Mouse (Mus musculus) CH12.LX (cell line): ENCODE results near the gene Cntn2. TPM values are rescaled to one million over a fixed set of nuclear protein-coding genes. Genes with fewer than 3 reads are reported as not detected.
"Not testable (repeated sequence)": the region's sequence is repeated elsewhere in the genome, so short reads cannot be mapped to it uniquely, and the experiment has no call there.

Experiments
- DNase-seq: peaks from one replicate; pipeline ENCODE4 v3.0.0-alpha.2; 2013; ENCODE audit errors: extremely low read depth
- H3K27ac ChIP-seq: 2 replicates; pipeline ENCODE4 v1.5.1; 2012; ENCODE audit warnings: low read depth, mild to moderate bottlenecking, control low read depth, moderate library complexity; ENCODE audit not compliant: insufficient read depth
- H3K27me3 ChIP-seq: replicated peaks from 2 replicates; pipeline ENCODE3; 2012; ENCODE audit warnings: inconsistent platforms
- H3K36me3 ChIP-seq, 2 experiments: replicated peaks in 1 of 2; 2 replicates each; pipeline versions ENCODE3 to v1.6.1; 2012; ENCODE audit warnings: inconsistent platforms in 1 of 2, low read length in 1 of 2, mild to moderate bottlenecking in 1 of 2, mixed read lengths in 1 of 2, moderate library complexity in 1 of 2; ENCODE audit not compliant: control insufficient read depth in 1 of 2, insufficient read depth in 1 of 2
- H3K4me1 ChIP-seq, 2 experiments: 2 replicates each; pipeline ENCODE4 v1.6.1; 2012; ENCODE audit warnings: inconsistent platforms in 1 of 2, moderate library complexity in 1 of 2; ENCODE audit not compliant: insufficient read depth in 2 of 2, control insufficient read depth in 1 of 2
- H3K4me2 ChIP-seq: 2 replicates; pipeline ENCODE4 v1.6.1; 2012; ENCODE audit warnings: low read depth, mild to moderate bottlenecking, control low read depth; ENCODE audit not compliant: poor library complexity, insufficient read depth, severe bottlenecking
- H3K4me3 ChIP-seq, 3 experiments: fragments of 150-350 bp in 1 of 3; sonication (generic) in 1 of 3; replicated peaks in 1 of 3; 2 replicates each; pipeline versions ENCODE3 to v1.5.1; 2011 to 2012; ENCODE audit warnings: low read depth in 2 of 3, low read length in 2 of 3, mild to moderate bottlenecking in 2 of 3, moderate library complexity in 2 of 3, control low read depth in 1 of 3, improper control_type of control experiment in 1 of 3, inconsistent platforms in 1 of 3, mixed read lengths in 1 of 3; ENCODE audit not compliant: poor library complexity in 1 of 3
- H3K79me2 ChIP-seq: replicated peaks from 2 replicates; pipeline ENCODE4 v1.6.1; 2012; ENCODE audit warnings: mild to moderate bottlenecking, moderate library complexity; ENCODE audit not compliant: control insufficient read depth, poor library complexity, insufficient read depth, severe bottlenecking; ENCODE audit errors: extremely low read depth
- H3K9ac ChIP-seq: 2 replicates; pipeline ENCODE4 v1.6.1; 2012; ENCODE audit warnings: low read depth, mild to moderate bottlenecking, control low read depth, moderate library complexity; ENCODE audit not compliant: insufficient read depth
- H3K9me3 ChIP-seq: replicated peaks from 2 replicates; pipeline ENCODE3; 2012; ENCODE audit warnings: low read length, inconsistent platforms, mixed read lengths
- BHLHE40 ChIP-seq: IDR thresholded peaks from 2 replicates; pipeline ENCODE4 v1.6.1; 2011; ENCODE audit warnings: mild to moderate bottlenecking, low read depth, low read length, improper control_type of control experiment
- CHD2 ChIP-seq: IDR thresholded peaks from 2 replicates; pipeline ENCODE4 v1.6.1; 2011; ENCODE audit warnings: low read length, improper control_type of control experiment
- CTCF ChIP-seq, 2 experiments: IDR thresholded peaks in 1 of 2; conservative IDR thresholded peaks in 1 of 2; 2 replicates each; pipeline ENCODE4 v1.5.1; 2011 to 2012; ENCODE audit warnings: low read depth in 2 of 2, low read length in 2 of 2, improper control_type of control experiment in 1 of 2, inconsistent platforms in 1 of 2, mild to moderate bottlenecking in 1 of 2, moderate library complexity in 1 of 2
- ELF1 ChIP-seq: IDR thresholded peaks from 2 replicates; pipeline ENCODE4 v1.6.1; 2014; ENCODE audit warnings: low read depth, mild to moderate bottlenecking, inconsistent platforms, low read length, improper control_type of control experiment
- ETS1 ChIP-seq: conservative IDR thresholded peaks from 2 replicates; pipeline ENCODE4 v1.6.1; 2012; ENCODE audit warnings: low read depth, mild to moderate bottlenecking, inconsistent platforms, low read length, improper control_type of control experiment, moderate library complexity
- GABPA ChIP-seq: IDR thresholded peaks from 2 replicates; pipeline ENCODE4 v1.6.1; 2012; ENCODE audit warnings: low read depth, low read length, improper control_type of control experiment, inconsistent platforms; ENCODE audit not compliant: insufficient replicate concordance
- MAFK ChIP-seq: IDR thresholded peaks from 2 replicates; pipeline ENCODE4 v1.6.1; 2011; ENCODE audit warnings: low read length, improper control_type of control experiment; ENCODE audit not compliant: insufficient replicate concordance
- MAX ChIP-seq: IDR thresholded peaks from 2 replicates; pipeline ENCODE4 v1.6.1; 2011; ENCODE audit warnings: low read length, improper control_type of control experiment
- MAZ ChIP-seq: IDR thresholded peaks from 2 replicates; pipeline ENCODE4 v1.6.1; 2012; ENCODE audit warnings: low read depth, mild to moderate bottlenecking, inconsistent platforms, low read length, improper control_type of control experiment, moderate library complexity
- MEF2A ChIP-seq: IDR thresholded peaks from 2 replicates; pipeline ENCODE4 v1.6.1; 2014; ENCODE audit warnings: low read depth, mild to moderate bottlenecking, inconsistent platforms, low read length, improper control_type of control experiment, borderline replicate concordance
- NELFE ChIP-seq: IDR thresholded peaks from 2 replicates; pipeline ENCODE4 v1.6.1; 2011; ENCODE audit warnings: low read depth, low read length, improper control_type of control experiment
- NRF1 ChIP-seq: IDR thresholded peaks from 2 replicates; pipeline ENCODE4 v1.6.1; 2014; ENCODE audit warnings: low read depth, mild to moderate bottlenecking, inconsistent platforms, low read length, improper control_type of control experiment, moderate library complexity
- PAX5 ChIP-seq: IDR thresholded peaks from 2 replicates; pipeline ENCODE4 v1.6.1; 2012; ENCODE audit warnings: low read length, inconsistent platforms, mixed read lengths
- RAD21 ChIP-seq: IDR thresholded peaks from 2 replicates; pipeline ENCODE4 v1.6.1; 2011; ENCODE audit warnings: low read depth, mild to moderate bottlenecking, low read length, improper control_type of control experiment, moderate library complexity
- SMC3 ChIP-seq: IDR thresholded peaks from 2 replicates; pipeline ENCODE4 v1.6.1; 2011; ENCODE audit warnings: low read depth, low read length, improper control_type of control experiment
- TBP ChIP-seq: conservative IDR thresholded peaks from 2 replicates; pipeline ENCODE4 v1.6.1; 2011; ENCODE audit warnings: low read depth, low read length, improper control_type of control experiment
- dilution Hi-C: fragments of 300-500 bp; cut with MboI; formaldehyde crosslinking; loops from 2 replicates; pipeline ENCODE4 v1.14.3; 2020; ENCODE audit warnings: low sequenced_read_pairs; ENCODE audit not compliant: extremely low pct_unique_long_range_greater_than_20kb, extremely low pct_ligation_motif_present
- in situ Hi-C: fragments of 300-500 bp; cut with MboI; formaldehyde crosslinking; loops from 3 replicates; pipeline ENCODE4 v1.14.3; 2019; ENCODE audit warnings: low sequenced_read_pairs, low pct_ligation_motif_present, low pct_unique_long_range_greater_than_20kb, mixed read lengths
- polyA plus RNA-seq: library from polyadenylated mRNA; unstranded; fragments of >175 nt; gene quantifications from 2 replicates; pipeline ENCODE4 v1.2.1, GENCODE M21; 2012; ENCODE audit warnings: low read depth; ENCODE audit not compliant: insufficient read length
- total RNA-seq, 2 experiments: library from RNA; depleted of rRNA; stranded (reverse); fragments of 300-350 nt in 1 of 2; fragments of >200 nt in 1 of 2; gene quantifications; 2 replicates each; pipeline ENCODE4 v1.2.3; 2012 to 2014

Gene Cntn2
- total and polyA plus RNA-seq, 3 experiments = 0.04 to 0.05 (median 0.04) TPM

GRCm38 (mm10) chr1:132471032-132471431 is 72.0 kb downstream of the Cntn2 start:
- dilution Hi-C loops = no loop called here
- in situ Hi-C loops = no loop called here
- no peak overlapping the region for H3K4me3 ChIP-seq
- H3K4me2 ChIP-seq = no peak overlapping the region
- H3K9ac ChIP-seq = no peak overlapping the region
- peaks cover 0 to 23% of the 10 kb centered on the region in 2 experiments for H3K36me3 ChIP-seq
- H3K27ac ChIP-seq = no peak overlapping the region
- H3K9me3 ChIP-seq = no peaks in the 10 kb centered on the region
- no peak for DNase-seq
- peaks cover 5% of the 10 kb centered on the region; the same call in 1 of the 2 replicates for H3K79me2 ChIP-seq
- TF ChIP-seq MAX (no peak), BHLHE40 (no peak), NRF1 (no peak), NELFE (no peak), GABPA (no peak), CHD2 (no peak), MEF2A (no peak), ETS1 (no peak), ELF1 (no peak), CTCF (conservative IDR thresholded peaks at IDR 0.05 in 1 of 2, IDR thresholded peaks at IDR 0.05 in 1 of 2; ENCODE audit: low read depth in 2 of 2, low read length in 2 of 2) (no peak), MAZ (no peak), SMC3 (no peak), RAD21 (no peak), MAFK (no peak), PAX5 (no peak), TBP (no peak)
- no peaks in the 10 kb centered on the region for H3K27me3 ChIP-seq
- peaks cover 0 to 13% of the 10 kb centered on the region in 2 experiments; a peak in 2 of 4 replicates for H3K4me1 ChIP-seq

GRCm38 (mm10) chr1:132470031-132470430 is 73.0 kb downstream of the Cntn2 start:
- H3K36me3 ChIP-seq = peaks cover 0 to 25% of the 10 kb centered on the region in 2 experiments
- H3K9ac ChIP-seq, H3K9me3 ChIP-seq, H3K4me1 ChIP-seq, H3K79me2 ChIP-seq, H3K27me3 ChIP-seq, dilution Hi-C loops, H3K27ac ChIP-seq, in situ Hi-C loops, H3K4me3 ChIP-seq, DNase-seq, H3K4me2 ChIP-seq: not testable (repeated sequence)
